Mouse (Mus musculus): ENCODE results near the gene Eci2.
"Not testable (repeated sequence)": the region's sequence is repeated elsewhere in the genome, so short reads cannot be mapped to it uniquely, and the experiment has no call there.

Eci2 gene

GRCm38 (mm10) chr13:35026879-35027278 is at the start of gene Eci2:
Gene Eci2, minus strand, starts transcription at chr13:35027096.
- DNase-seq, result no peak

- no peak for DNase-seq
Measured at GRCm38 (mm10) chr13:35074862-35075261, 48.0 kb upstream of the Eci2 start.

GRCm38 (mm10) chr13:35070485-35071472 is 43.9 kb upstream of the Eci2 start:
- DNase-seq, result no peak

- no peak for DNase-seq
Measured at GRCm38 (mm10) chr13:35067084-35067483, 40.2 kb upstream of the Eci2 start.

- DNase-seq, result no peak
Measured at GRCm38 (mm10) chr13:35066033-35066432, 39.1 kb upstream of the Eci2 start.

GRCm38 (mm10) chr13:35064381-35064780 is 37.5 kb upstream of the Eci2 start:
- no peak for DNase-seq

GRCm38 (mm10) chr13:35058145-35058544 is 31.2 kb upstream of the Eci2 start:
- no peak for DNase-seq

GRCm38 (mm10) chr13:35036486-35036885 is 9.6 kb upstream of the Eci2 start:
- DNase-seq, result no peak

GRCm38 (mm10) chr13:35035731-35036130 is 8.8 kb upstream of the Eci2 start:
- DNase-seq, result no peak

- DNase-seq, result no peak
Measured at GRCm38 (mm10) chr13:35033571-35033970, 6.7 kb upstream of the Eci2 start.

GRCm38 (mm10) chr13:35031684-35032082 is 4.8 kb upstream of the Eci2 start:
- DNase-seq, result no peak

- no peak for DNase-seq
Measured at GRCm38 (mm10) chr13:35030979-35031683, 4.2 kb upstream of the Eci2 start.

GRCm38 (mm10) chr13:35028365-35028764 is 1.5 kb upstream of the Eci2 start:
- no peak for DNase-seq

GRCm38 (mm10) chr13:35023401-35023800 is 3.5 kb downstream of the Eci2 start:
- not testable (repeated sequence) for DNase-seq

- no peak for DNase-seq
Measured at GRCm38 (mm10) chr13:35020383-35020782, 6.5 kb downstream of the Eci2 start.

- DNase-seq, result no peak
Measured at GRCm38 (mm10) chr13:35018866-35019536, 7.9 kb downstream of the Eci2 start.

GRCm38 (mm10) chr13:35017392-35017791 is 9.5 kb downstream of the Eci2 start:
- DNase-seq, result no peak

- no peak for DNase-seq
Measured at GRCm38 (mm10) chr13:35016067-35016466, 10.8 kb downstream of the Eci2 start.

- DNase-seq, result no peak
Measured at GRCm38 (mm10) chr13:34995925-34996324, 31.0 kb downstream of the Eci2 start.

- peak; percentile 90 for DNase-seq
Measured at GRCm38 (mm10) chr13:34993983-34994811, 32.7 kb downstream of the Eci2 start.

GRCm38 (mm10) chr13:34993595-34993982 is 33.3 kb downstream of the Eci2 start:
- no peak for DNase-seq

- no peak for DNase-seq
Measured at GRCm38 (mm10) chr13:34993085-34993484, 33.8 kb downstream of the Eci2 start.

All from cerebellum, adult 8-10 months (tissue).